Mouse (Mus musculus): ENCODE data around the gene Akap7.

DNA sequence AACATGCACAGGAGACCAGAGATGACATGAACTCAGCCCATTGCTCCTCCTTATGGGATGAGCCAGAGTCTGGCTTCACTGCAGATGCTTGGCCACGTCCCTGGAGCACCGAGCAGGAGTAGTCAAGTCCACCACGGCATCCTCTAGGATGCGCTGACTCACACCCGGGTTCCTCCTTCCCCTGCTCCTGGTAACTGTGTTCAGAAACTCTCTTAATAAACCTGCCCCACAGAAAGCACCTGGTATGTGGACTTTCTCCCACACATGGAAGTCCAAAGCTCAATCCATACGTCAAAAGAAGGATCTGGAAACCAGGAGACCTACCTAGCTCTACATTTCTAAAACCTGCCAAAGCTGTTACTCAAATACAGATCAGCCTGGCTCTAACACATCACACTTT lies 124.4 kb downstream of the Akap7 start:
- TF ChIP-seq CTCF (IDR thresholded peaks at IDR 0.05; ENCODE audit: control insufficient read depth, insufficient read depth, insufficient replicate concordance, low read depth, low read length) = no peak
- TF ChIP-seq POLR2A (IDR thresholded peaks at IDR 0.05; ENCODE audit: control insufficient read depth, low read depth, low read length) = no peak

All from testis, adult 2 months (tissue).